Mouse (Mus musculus) kidney, embryonic 15.5 days (tissue): ENCODE measurements around the gene Lyplal1. TPM values are rescaled to one million over a fixed set of nuclear protein-coding genes. Genes with fewer than 3 reads are reported as not detected.

Experiments used
- ATAC-seq: fragments of 200-750 bp; cut with Nextera tagmentation; replicated peaks from 2 replicates; pipeline ENCODE4 v1.8.0; 2017; ENCODE audit warnings: moderate TSS enrichment; ENCODE audit not compliant: low FRiP score
- H3K27ac ChIP-seq: fragments of 300-500 bp; sonication (generic); 2 replicates; pipeline ENCODE4 v1.5.1; 2015; ENCODE audit warnings: mild to moderate bottlenecking, inconsistent platforms
- H3K27me3 ChIP-seq: fragments of 300-500 bp; sonication (generic); 2 replicates; pipeline ENCODE4 v1.6.1; 2015; ENCODE audit warnings: inconsistent platforms
- H3K36me3 ChIP-seq: fragments of 300-500 bp; sonication (generic); 2 replicates; pipeline ENCODE4 v1.6.1; 2015; ENCODE audit warnings: inconsistent platforms
- H3K4me1 ChIP-seq: fragments of 300-500 bp; sonication (generic); 2 replicates; pipeline ENCODE4 v1.6.1; 2015; ENCODE audit warnings: inconsistent platforms
- H3K4me2 ChIP-seq: fragments of 300-500 bp; sonication (generic); 2 replicates; pipeline ENCODE4 v1.6.1; 2015; ENCODE audit warnings: moderate library complexity, mild to moderate bottlenecking, inconsistent platforms
- H3K4me3 ChIP-seq: fragments of 300-500 bp; sonication (generic); replicated peaks from 2 replicates; pipeline ENCODE4 v1.5.1; 2015; ENCODE audit warnings: mild to moderate bottlenecking, inconsistent platforms
- H3K9ac ChIP-seq: fragments of 300-500 bp; sonication (generic); 2 replicates; pipeline ENCODE4 v1.6.1; 2015; ENCODE audit warnings: mild to moderate bottlenecking, inconsistent platforms
- H3K9me3 ChIP-seq: fragments of 300-500 bp; sonication (generic); replicated peaks from 2 replicates; pipeline ENCODE4 v1.6.1; 2016; ENCODE audit warnings: inconsistent platforms
- WGBS: fragments of 180-500 bp; shearing (Covaris S2); methylation state at CpG from one replicate; pipeline ENCODE4 v1.1.7; 2015; ENCODE audit warnings: mixed read lengths; 5-methylcytosine and 5-hydroxymethylcytosine counted together
- polyA plus RNA-seq: library from polyadenylated mRNA; unstranded; fragments of >200 nt; fragmentation: Nextera tagmentation; extraction: Ambion mirVana; gene quantifications from 2 replicates; pipeline ENCODE4 v1.2.1, GENCODE M21; 2015

Gene Lyplal1
- polyA plus RNA-seq, 1 experiment from 2014 or later, result 21.3 TPM

GRCm38 (mm10) chr1:186119856-186120255, 2.7 kb upstream of the Lyplal1 start:
- Histone ChIP-seq H3K4me3 (no peak overlapping the region), H3K9ac (no peak overlapping the region), H3K36me3 (no peaks in the 10 kb centered on the region), H3K27me3 (no peaks in the 10 kb centered on the region), H3K4me2 (no peak overlapping the region), H3K27ac (no peak overlapping the region), H3K9me3 (no peaks in the 10 kb centered on the region), H3K4me1 (peaks cover 9% of the 10 kb centered on the region)
- no peak for ATAC-seq
- 46% methylated on average over 5 of the region's 5 CpGs for WGBS

- no peak overlapping the region for H3K27ac ChIP-seq
- no peak overlapping the region for H3K9ac ChIP-seq
- peaks cover 9% of the 10 kb centered on the region for H3K4me1 ChIP-seq
- H3K4me3 ChIP-seq, result peak overlapping the region; percentile 79
- peak overlapping the region; percentile 87 for H3K4me2 ChIP-seq
- ATAC-seq, result no peak
- WGBS, result 74% methylated on average over 7 of the region's 7 CpGs
- H3K27me3 ChIP-seq, result no peaks in the 10 kb centered on the region
- H3K36me3 ChIP-seq, result peaks cover 5% of the 10 kb centered on the region; the same call in 1 of the 2 replicates
- H3K9me3 ChIP-seq, result no peaks in the 10 kb centered on the region
Observed at GRCm38 (mm10) chr1:186116086-186116600, 967 bp downstream of the Lyplal1 start.

- Histone ChIP-seq H3K4me1 (no peaks in the 10 kb centered on the region), H3K27ac (0 out of 2 replicates have a peak overlapping the region, but pooled peaks have one; percentile 41), H3K4me2 (no peak overlapping the region), H3K36me3 (no peaks in the 10 kb centered on the region), H3K9ac (no peak overlapping the region), H3K9me3 (no peaks in the 10 kb centered on the region), H3K27me3 (no peaks in the 10 kb centered on the region), H3K4me3 (no peak overlapping the region)
- ATAC-seq, result no peak
- WGBS, result 63% methylated on average over 8 of the region's 8 CpGs
Observed at GRCm38 (mm10) chr1:186102313-186102712, 14.8 kb downstream of the Lyplal1 start.

DNA sequence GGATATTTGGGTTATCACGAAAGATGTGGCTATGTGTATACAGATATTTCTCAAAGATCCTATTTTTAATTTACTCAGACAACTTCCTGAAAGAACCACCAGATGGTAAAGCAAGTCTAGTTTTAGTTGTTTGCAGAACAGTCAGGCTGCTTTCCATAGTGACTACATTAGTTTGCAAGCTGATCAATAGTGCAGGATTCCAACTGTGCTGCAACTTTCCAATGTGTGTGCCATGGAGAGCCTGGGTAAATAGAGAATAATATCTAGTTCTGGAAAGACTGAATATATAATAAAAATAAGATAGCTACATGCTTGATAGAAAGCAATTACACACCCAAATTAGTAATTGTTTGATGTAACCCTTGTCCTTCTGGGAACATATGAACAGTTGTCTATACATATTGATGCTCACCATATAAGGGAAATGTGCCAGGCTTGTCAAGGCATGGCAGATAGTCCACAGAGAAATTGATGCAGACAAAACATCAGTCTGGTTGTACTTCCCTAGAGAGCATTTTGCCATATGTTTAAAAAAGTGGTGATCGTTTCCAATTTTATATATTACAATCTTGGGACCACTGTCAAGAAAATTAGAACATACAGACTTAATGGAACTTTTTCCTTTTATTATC, 50.7 kb downstream of the Lyplal1 start:
- H3K4me1 ChIP-seq, result peaks cover 3% of the 10 kb centered on the region; the same call in 1 of the 2 replicates
- ATAC-seq, result no peak
- H3K9ac ChIP-seq, result no peak overlapping the region
- no peak overlapping the region for H3K27ac ChIP-seq
- H3K4me2 ChIP-seq, result no peak overlapping the region
- H3K9me3 ChIP-seq, result no peaks in the 10 kb centered on the region
- no peak overlapping the region for H3K4me3 ChIP-seq
- 85% methylated on average over 2 of the region's 2 CpGs for WGBS
- H3K27me3 ChIP-seq, result no peaks in the 10 kb centered on the region
- no peaks in the 10 kb centered on the region for H3K36me3 ChIP-seq

DNA sequence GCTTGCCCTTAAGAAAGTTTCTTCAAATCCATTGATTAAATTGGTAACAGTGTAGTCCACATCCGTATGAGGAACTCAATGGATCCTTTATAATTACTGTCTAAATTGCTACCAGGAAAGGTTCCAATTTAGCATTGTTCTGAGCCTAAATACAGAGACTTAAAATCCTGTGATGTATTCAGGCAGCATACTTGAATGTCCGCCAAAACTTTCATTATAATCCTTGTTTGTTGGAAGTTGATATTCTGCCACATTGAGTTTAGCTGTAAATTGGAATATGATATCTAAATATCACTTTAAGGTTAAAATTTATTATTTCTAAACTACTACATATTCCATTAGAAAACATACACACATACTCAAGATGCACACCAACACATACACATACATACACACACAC, 57.1 kb downstream of the Lyplal1 start:
- H3K4me1 ChIP-seq, result peaks cover 3% of the 10 kb centered on the region; the same call in 1 of the 2 replicates
- no peaks in the 10 kb centered on the region for H3K36me3 ChIP-seq
- H3K27me3 ChIP-seq, result no peaks in the 10 kb centered on the region
- no peaks in the 10 kb centered on the region for H3K9me3 ChIP-seq
- H3K27ac ChIP-seq, result no peak overlapping the region
- ATAC-seq, result no peak
- 85% methylated on average over 2 of the region's 2 CpGs for WGBS
- no peak overlapping the region for H3K4me2 ChIP-seq
- H3K9ac ChIP-seq, result no peak overlapping the region
- no peak overlapping the region for H3K4me3 ChIP-seq

DNA sequence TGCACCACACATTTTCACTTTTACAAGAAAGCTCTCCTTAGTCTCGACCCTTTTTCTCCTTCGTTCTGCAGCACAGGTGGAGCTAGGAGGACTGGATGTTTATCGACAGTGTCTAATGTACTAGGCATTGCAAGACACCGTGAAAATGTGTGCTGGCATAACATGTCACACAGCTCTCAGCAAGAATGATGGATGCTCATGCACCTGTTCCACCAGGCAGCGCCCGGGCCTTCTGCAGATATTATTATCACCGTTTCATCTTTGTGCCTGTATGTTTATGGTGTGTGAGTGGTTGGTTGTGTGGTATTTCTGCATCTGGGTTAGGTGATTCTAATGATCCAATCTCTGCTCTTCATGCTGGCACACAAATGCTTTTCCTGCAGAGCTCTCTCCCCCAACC, 62.9 kb downstream of the Lyplal1 start:
- WGBS, result 68% methylated on average over 7 of the region's 7 CpGs
- ATAC-seq, result no peak
- Histone ChIP-seq H3K4me3 (no peak overlapping the region), H3K4me1 (no peaks in the 10 kb centered on the region), H3K27ac (peak overlapping the region; percentile 56), H3K9me3 (no peaks in the 10 kb centered on the region), H3K9ac (no peak overlapping the region), H3K27me3 (no peaks in the 10 kb centered on the region), H3K36me3 (no peaks in the 10 kb centered on the region), H3K4me2 (no peak overlapping the region)

DNA sequence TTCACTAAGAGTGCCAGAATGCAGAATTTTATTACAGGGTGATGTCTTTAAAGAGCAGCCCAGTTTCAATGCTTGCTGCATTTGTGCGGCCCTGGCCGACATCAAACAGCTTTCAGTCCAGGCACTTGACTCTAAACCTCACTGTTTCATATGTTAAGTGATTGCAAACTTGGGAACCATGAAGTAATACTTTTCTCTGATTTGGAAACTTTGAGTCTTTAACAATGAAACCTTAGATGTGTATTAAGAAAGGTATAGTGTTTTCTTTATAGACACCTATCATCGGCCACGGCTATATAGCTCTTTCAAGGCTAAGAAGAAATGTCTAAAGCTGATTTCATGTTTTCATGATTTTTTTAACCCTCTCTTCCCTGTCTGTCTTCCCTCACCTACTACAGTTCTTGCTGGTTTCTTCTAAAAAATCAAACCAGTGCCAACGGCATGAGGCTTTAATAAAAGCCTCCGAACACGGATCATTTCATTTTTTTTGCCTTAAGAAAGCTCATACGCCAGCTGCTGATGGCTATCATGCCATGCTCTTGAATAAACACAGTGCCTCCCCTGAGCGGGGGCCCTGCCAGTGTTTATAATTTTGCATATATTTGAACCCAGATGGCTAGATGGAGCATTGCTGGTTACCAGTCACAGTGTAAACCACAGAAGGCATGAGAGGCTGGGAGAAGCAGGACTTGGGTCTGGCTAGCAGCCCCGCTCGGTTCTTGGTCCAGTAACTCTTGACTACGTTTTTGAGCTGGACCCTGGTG, 63.6 kb downstream of the Lyplal1 start:
- Histone ChIP-seq H3K36me3 (no peaks in the 10 kb centered on the region), H3K27me3 (no peaks in the 10 kb centered on the region), H3K4me3 (no peak overlapping the region), H3K4me1 (no peaks in the 10 kb centered on the region), H3K27ac (peak overlapping the region; percentile 56), H3K9ac (no peak overlapping the region), H3K4me2 (no peak overlapping the region), H3K9me3 (no peaks in the 10 kb centered on the region)
- no peak for ATAC-seq
- WGBS, result 74% methylated on average over 12 of the region's 12 CpGs

- no peaks in the 10 kb centered on the region for H3K9me3 ChIP-seq
- H3K9ac ChIP-seq, result no peak overlapping the region
- H3K27me3 ChIP-seq, result no peaks in the 10 kb centered on the region
- whole genome bisulfite sequencing, result 48% methylated on average over 11 of the region's 11 CpGs
- ATAC-seq, result peak; percentile 75; the same call in 1 of the 2 replicates
- H3K4me3 ChIP-seq, result no peak overlapping the region
- H3K27ac ChIP-seq, result peak overlapping the region; percentile 60; the same call in 1 of the 2 replicates
- H3K4me2 ChIP-seq, result no peak overlapping the region
- no peaks in the 10 kb centered on the region for H3K36me3 ChIP-seq
- peaks cover 15% of the 10 kb centered on the region for H3K4me1 ChIP-seq
Observed at GRCm38 (mm10) chr1:186043709-186044452, 73.2 kb downstream of the Lyplal1 start.

DNA sequence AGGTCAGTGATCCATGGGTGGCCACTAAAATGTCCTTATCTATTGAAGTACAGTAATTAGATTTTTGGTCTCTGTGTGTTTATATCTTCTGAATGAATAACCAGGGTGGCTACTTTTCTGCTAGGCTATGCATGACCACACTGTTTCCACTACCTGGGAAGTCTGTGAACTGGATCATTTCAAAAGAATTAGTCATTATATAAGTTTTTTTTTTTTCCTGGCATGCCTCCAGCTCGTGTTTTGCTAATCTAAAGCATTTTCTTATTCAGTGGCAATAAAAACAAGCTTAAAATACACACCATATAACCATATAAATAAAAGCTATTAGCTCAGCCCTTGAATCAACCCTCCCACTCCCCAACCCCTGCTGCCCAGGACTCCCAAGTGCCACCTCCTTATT, 75.3 kb downstream of the Lyplal1 start:
- H3K4me1 ChIP-seq, result peaks cover 15% of the 10 kb centered on the region
- no peaks in the 10 kb centered on the region for H3K36me3 ChIP-seq
- no peaks in the 10 kb centered on the region for H3K27me3 ChIP-seq
- 27% methylated on average over 1 of the region's 1 CpGs for WGBS
- no peak overlapping the region for H3K4me2 ChIP-seq
- H3K9ac ChIP-seq, result no peak overlapping the region
- no peaks in the 10 kb centered on the region for H3K9me3 ChIP-seq
- H3K27ac ChIP-seq, result peak overlapping the region; percentile 48; the same call in 1 of the 2 replicates
- no peak overlapping the region for H3K4me3 ChIP-seq
- ATAC-seq, result peak; percentile 49; the same call in 1 of the 2 replicates
